Mouse (Mus musculus): Measurements from ENCODE around the gene Tlr5.

DNA sequence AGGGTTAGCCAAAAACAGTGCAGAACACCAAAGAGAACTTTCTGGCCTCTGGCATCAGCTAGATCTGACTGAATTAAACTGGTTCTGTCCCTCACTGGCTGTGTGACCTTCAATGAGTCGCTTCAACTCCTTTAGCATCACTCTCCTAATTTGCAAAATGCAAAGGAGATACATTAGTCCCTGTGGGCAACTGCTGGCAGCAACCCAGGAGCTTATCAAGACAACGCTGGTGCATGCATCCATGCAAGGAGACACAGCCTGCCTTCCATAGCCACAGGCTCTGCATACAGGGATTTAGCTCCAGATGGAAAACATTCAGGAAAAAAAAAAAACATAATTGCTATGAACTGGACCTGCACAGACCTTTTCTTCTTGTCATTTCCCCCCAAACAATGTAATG, 42.0 kb upstream of the Tlr5 start:
- TF ChIP-seq CTCF (IDR thresholded peaks at IDR 0.05; ENCODE audit: extremely low read depth, insufficient read depth, insufficient read length, insufficient replicate concordance) (no peak), POLR2A (IDR thresholded peaks at IDR 0.05; ENCODE audit: low read depth, low read length) (no peak)
